Mouse (Mus musculus) heart, postnatal 0 days (tissue): ENCODE data around the gene Pygl.

ENCODE experiments used
- CTCF ChIP-seq: IDR thresholded peaks from 2 replicates; pipeline ENCODE4 v1.5.1; 2016; ENCODE audit warnings: antibody characterized with exemption, control low read depth, low read depth
- EP300 ChIP-seq: IDR thresholded peaks from 2 replicates; pipeline ENCODE4 v1.6.1; 2016; ENCODE audit warnings: antibody characterized with exemption, low read depth

GRCm38 (mm10) chr12:70140993-70141576 is 90.2 kb downstream of the Pygl start:
- TF ChIP-seq CTCF: no peak
- TF ChIP-seq EP300: no peak
